Mouse (Mus musculus) ES-E14 (cell line): ENCODE results near the gene Tnfsf8.

ENCODE experiments used
- CHD2 ChIP-seq: IDR thresholded peaks from 2 replicates; pipeline ENCODE4 v1.6.1; 2014; ENCODE audit warnings: mild to moderate bottlenecking, low read depth, low read length, inconsistent platforms
- HCFC1 ChIP-seq: IDR thresholded peaks from 2 replicates; pipeline ENCODE4 v1.6.1; 2012; ENCODE audit warnings: low read length, inconsistent platforms, borderline replicate concordance; ENCODE audit not compliant: insufficient read depth
- MAFK ChIP-seq: IDR thresholded peaks from 2 replicates; pipeline ENCODE4 v1.6.1; 2014; ENCODE audit warnings: mild to moderate bottlenecking, low read depth, low read length, inconsistent platforms; ENCODE audit not compliant: insufficient read depth
- ZC3H11A ChIP-seq: IDR thresholded peaks from 2 replicates; pipeline ENCODE4 v1.6.1; 2012; ENCODE audit warnings: low read depth, mild to moderate bottlenecking, inconsistent platforms, low read length, borderline replicate concordance
- ZNF384 ChIP-seq: IDR thresholded peaks from 2 replicates; pipeline ENCODE4 v1.6.1; 2012; ENCODE audit warnings: low read depth, low read length, inconsistent platforms

- TF ChIP-seq HCFC1 (no peak), MAFK (no peak), CHD2 (no peak), ZC3H11A (no peak), ZNF384 (no peak)
Measured at GRCm38 (mm10) chr4:63908511-63908910, 47.4 kb upstream of the Tnfsf8 start.
